Mouse (Mus musculus) liver, embryonic 14.5 days (tissue): ENCODE data around the gene Adh6b.

ENCODE experiments used
- CTCF ChIP-seq: IDR thresholded peaks from 2 replicates; pipeline ENCODE4 v1.5.1; 2016; ENCODE audit warnings: antibody characterized with exemption, low read depth, control low read depth
- EP300 ChIP-seq: IDR thresholded peaks from 2 replicates; pipeline ENCODE4 v1.6.1; 2016; ENCODE audit warnings: antibody characterized with exemption, low read depth

- TF ChIP-seq CTCF, result no peak
- TF ChIP-seq EP300, result no peak
Observed at GRCm38 (mm10) chr3:138306290-138306683, 35.3 kb upstream of the Adh6b start.
